Mouse (Mus musculus) embryonic facial prominence, embryonic 11.5 days (tissue): ENCODE data around the gene Frmpd2. TPM values are rescaled to one million over a fixed set of nuclear protein-coding genes. Genes with fewer than 3 reads are reported as not detected.
A peak's percentile ranks its signal among the peaks of the same experiment; 100 is the strongest.

Source experiments
- ATAC-seq: fragments of 200-750 bp; cut with Nextera tagmentation; replicated peaks from 2 replicates; pipeline ENCODE4 v1.8.0; 2017; ENCODE audit warnings: low read depth; ENCODE audit not compliant: insufficient number of reproducible peaks, low FRiP score, low TSS enrichment
- DNase-seq: peaks from one replicate; pipeline ENCODE4 v3.0.0-alpha.2; 2015; ENCODE audit warnings: low spot score
- H3K27ac ChIP-seq: fragments of 300-500 bp; sonication (generic); replicated peaks from 2 replicates; pipeline ENCODE4 v1.5.1; 2014; ENCODE audit warnings: mild to moderate bottlenecking, low read depth, low read length, control low read depth
- H3K27me3 ChIP-seq: fragments of 300-500 bp; sonication (generic); 2 replicates; pipeline ENCODE4 v1.6.1; 2014; ENCODE audit warnings: mild to moderate bottlenecking, low read length, moderate library complexity, mixed read lengths; ENCODE audit not compliant: control insufficient read depth, insufficient read depth
- H3K36me3 ChIP-seq: fragments of 300-500 bp; sonication (generic); replicated peaks from 2 replicates; pipeline ENCODE4 v1.6.1; 2014; ENCODE audit warnings: low read depth, mild to moderate bottlenecking, low read length, moderate library complexity, mixed read lengths; ENCODE audit not compliant: control insufficient read depth, insufficient read depth
- H3K4me1 ChIP-seq: fragments of 300-500 bp; sonication (generic); 2 replicates; pipeline ENCODE4 v1.6.1; 2014; ENCODE audit warnings: low read length, mixed read lengths; ENCODE audit not compliant: control insufficient read depth, insufficient read depth
- H3K4me2 ChIP-seq: fragments of 300-500 bp; sonication (generic); 2 replicates; pipeline ENCODE4 v1.6.1; 2014; ENCODE audit warnings: low read depth, mild to moderate bottlenecking, control low read depth, low read length, moderate library complexity
- H3K4me3 ChIP-seq: fragments of 300-500 bp; sonication (generic); 2 replicates; pipeline ENCODE4 v1.5.1; 2014; ENCODE audit warnings: low read depth, low read length, control low read depth
- H3K9ac ChIP-seq: fragments of 300-500 bp; sonication (generic); replicated peaks from 2 replicates; pipeline ENCODE4 v1.6.1; 2014; ENCODE audit warnings: mild to moderate bottlenecking, control low read depth, low read length
- H3K9me3 ChIP-seq: fragments of 300-500 bp; sonication (generic); replicated peaks from 2 replicates; pipeline ENCODE4 v1.6.1; 2016; ENCODE audit warnings: mild to moderate bottlenecking, low read length, inconsistent platforms, mixed read lengths; ENCODE audit not compliant: control insufficient read depth
- WGBS: fragments of 180-500 bp; shearing (Covaris S2); extraction: QIAGEN DNeasy Blood & Tissue Kit; methylation state at CpG from one replicate; pipeline ENCODE4 v1.1.7; 2014; 5-methylcytosine and 5-hydroxymethylcytosine counted together
- polyA plus RNA-seq: library from polyadenylated mRNA; unstranded; fragments of >200 nt; fragmentation: Nextera tagmentation; extraction: Ambion mirVana; gene quantifications from 2 replicates; pipeline ENCODE4 v1.2.1, GENCODE M21; 2014

The Frmpd2 gene
- polyA plus RNA-seq, 1 experiment from 2014 or later, result 0.04 TPM

- ATAC-seq (no peak), DNase-seq (no peak)
- Histone ChIP-seq H3K9me3 (no peaks in the 10 kb centered on the region), H3K9ac (no peak overlapping the region), H3K36me3 (no peaks in the 10 kb centered on the region), H3K4me3 (no peak overlapping the region), H3K4me2 (no peak overlapping the region), H3K27me3 (no peaks in the 10 kb centered on the region), H3K4me1 (no peaks in the 10 kb centered on the region), H3K27ac (no peak overlapping the region)
- 69% methylated on average over 7 of the region's 7 CpGs for WGBS
Observed at GRCm38 (mm10) chr14:33579771-33580484, 108.4 kb downstream of the Frmpd2 start.

DNA sequence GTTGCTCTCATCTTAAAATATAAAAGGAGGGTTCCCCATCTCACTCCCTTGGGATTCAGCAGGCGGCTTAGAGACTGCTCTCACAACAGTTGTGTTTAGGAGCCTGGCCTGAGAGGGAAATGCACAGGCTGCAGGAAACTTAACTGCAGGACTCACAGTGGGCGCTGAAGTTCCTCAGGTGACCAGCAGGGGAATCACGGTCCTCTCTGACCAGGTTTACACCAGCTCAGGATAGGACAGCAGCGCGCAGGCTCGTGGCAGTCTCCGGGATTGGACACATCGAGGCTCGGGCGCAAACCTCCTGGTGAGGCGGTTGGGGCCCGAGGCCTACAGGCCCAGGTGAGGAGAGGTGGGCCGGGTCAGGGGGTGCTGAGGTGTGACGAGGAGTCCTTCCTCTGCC is 117.5 kb downstream of the Frmpd2 start, which contains the start of gene Ptpn20:
Ptpn20 (plus strand) TSS at position 257 of the 400 bp plus-strand sequence.
- H3K27me3 ChIP-seq, result no peaks in the 10 kb centered on the region
- no peaks in the 10 kb centered on the region for H3K4me1 ChIP-seq
- WGBS, result 62% methylated on average over 14 of the region's 14 CpGs
- H3K4me3 ChIP-seq, result no peak within 1 kb of the TSS
- H3K9ac ChIP-seq, result no peak within 1 kb of the TSS
- no peaks in the 10 kb centered on the region for H3K9me3 ChIP-seq
- no peak within 1 kb of the TSS for H3K4me2 ChIP-seq
- ATAC-seq (no peak), DNase-seq (peak; percentile 46)
- no peak within 1 kb of the TSS for H3K27ac ChIP-seq
- H3K36me3 ChIP-seq, result no peaks in the 10 kb centered on the region

DNA sequence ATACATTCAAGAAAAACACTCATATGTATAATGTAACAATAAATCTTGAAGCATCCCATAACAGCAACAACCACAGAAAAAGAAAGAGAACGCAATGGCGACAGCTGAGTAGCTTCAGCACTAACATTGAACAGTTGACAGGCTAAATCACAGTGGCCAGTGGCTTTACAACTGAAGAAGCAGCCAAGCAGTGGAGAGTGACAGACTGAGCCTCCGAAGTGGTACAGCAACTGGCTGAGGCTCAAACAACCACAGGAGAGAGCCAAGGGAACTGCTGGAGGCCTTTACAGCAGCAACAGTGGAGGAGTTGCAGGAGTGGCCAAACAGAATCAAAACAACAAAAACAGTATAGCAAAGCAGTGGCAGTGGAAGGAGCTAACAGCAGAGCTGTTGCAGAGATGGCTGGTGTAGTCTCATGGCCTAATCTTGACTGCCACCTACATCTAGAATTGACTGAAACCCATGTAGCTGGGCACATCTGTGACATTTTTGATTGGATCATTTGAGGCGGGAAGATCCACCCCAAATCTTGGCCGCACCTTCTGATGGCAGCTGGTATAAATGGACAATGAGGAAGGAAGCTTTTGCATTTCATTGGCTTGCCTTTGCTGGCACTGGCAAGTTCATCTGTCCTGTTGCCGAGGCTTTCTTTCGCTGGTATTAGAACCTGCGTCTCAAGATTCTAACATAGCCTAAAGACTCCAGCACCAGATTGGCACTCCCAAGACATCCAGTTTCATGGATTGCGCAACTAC is 127.1 kb downstream of the Frmpd2 start:
- no peak overlapping the region for H3K27ac ChIP-seq
- H3K9ac ChIP-seq, result no peak overlapping the region
- H3K4me3 ChIP-seq, result no peak overlapping the region
- H3K4me1 ChIP-seq, result no peaks in the 10 kb centered on the region
- DNase-seq, result no peak
- ATAC-seq, result no peak
- H3K4me2 ChIP-seq, result no peak overlapping the region
- WGBS, result 95% methylated on average over 9 of the region's 9 CpGs
- no peaks in the 10 kb centered on the region for H3K36me3 ChIP-seq
- H3K27me3 ChIP-seq, result no peaks in the 10 kb centered on the region
- H3K9me3 ChIP-seq, result no peaks in the 10 kb centered on the region

- 79% methylated on average over 10 of the region's 10 CpGs for WGBS
- DNase-seq (no peak), ATAC-seq (no peak)
- Histone ChIP-seq H3K4me3 (no peak overlapping the region), H3K27ac (no peak overlapping the region), H3K9me3 (no peaks in the 10 kb centered on the region), H3K4me2 (no peak overlapping the region), H3K27me3 (no peaks in the 10 kb centered on the region), H3K9ac (no peak overlapping the region), H3K4me1 (no peaks in the 10 kb centered on the region), H3K36me3 (no peaks in the 10 kb centered on the region)
Observed at GRCm38 (mm10) chr14:33607431-33607830, 135.9 kb downstream of the Frmpd2 start.

Other genes starting within 250 kb of the Frmpd2 start
- gene Mapk8, start 24.5 kb upstream of the Frmpd2 start, polyA plus RNA-seq, result 22.0 and 22.4 TPM in 2 replicates
- 0.10 and 0.11 TPM in 2 replicates for gene Ptpn20, start 117.5 kb downstream of the Frmpd2 start, polyA plus RNA-seq